Mouse (Mus musculus) neural tube, embryonic 11.5 days (tissue): ENCODE data around the gene Adprm. TPM values are rescaled to one million over a fixed set of nuclear protein-coding genes. Genes with fewer than 3 reads are reported as not detected.

Experiments used
- ATAC-seq: fragments of 200-750 bp; cut with Nextera tagmentation; 2 replicates; pipeline ENCODE4 v1.8.0; 2017; ENCODE audit warnings: moderate number of reproducible peaks, mild to moderate bottlenecking, moderate TSS enrichment, moderate library complexity; ENCODE audit not compliant: insufficient read depth, low FRiP score, low TSS enrichment
- DNase-seq: peaks from one replicate; pipeline ENCODE4 v3.0.0-alpha.2; 2015; ENCODE audit warnings: low spot score
- H3K27ac ChIP-seq: fragments of 300-500 bp; sonication (generic); 2 replicates; pipeline ENCODE4 v1.5.1; 2014; ENCODE audit warnings: low read depth, mild to moderate bottlenecking, low read length
- H3K27me3 ChIP-seq: fragments of 300-500 bp; sonication (generic); 2 replicates; pipeline ENCODE4 v1.6.1; 2014; ENCODE audit warnings: mild to moderate bottlenecking, low read length, mixed read lengths; ENCODE audit not compliant: control insufficient read depth, insufficient read depth
- H3K36me3 ChIP-seq: fragments of 300-500 bp; sonication (generic); 2 replicates; pipeline ENCODE4 v1.6.1; 2014; ENCODE audit warnings: mild to moderate bottlenecking, low read length, moderate library complexity, mixed read lengths; ENCODE audit not compliant: control insufficient read depth, insufficient read depth
- H3K4me1 ChIP-seq: fragments of 300-500 bp; sonication (generic); 2 replicates; pipeline ENCODE4 v1.6.1; 2014; ENCODE audit warnings: low read length, mixed read lengths; ENCODE audit not compliant: control insufficient read depth, insufficient read depth
- H3K4me2 ChIP-seq: fragments of 300-500 bp; sonication (generic); 2 replicates; pipeline ENCODE4 v1.6.1; 2014; ENCODE audit warnings: low read depth, mild to moderate bottlenecking, moderate library complexity
- H3K4me3 ChIP-seq: fragments of 300-500 bp; sonication (generic); 2 replicates; pipeline ENCODE4 v1.5.1; 2014; ENCODE audit warnings: low read depth, low read length
- H3K9ac ChIP-seq: fragments of 300-500 bp; sonication (generic); 2 replicates; pipeline ENCODE4 v1.6.1; 2014; ENCODE audit warnings: mild to moderate bottlenecking, low read length
- H3K9me3 ChIP-seq: fragments of 300-500 bp; sonication (generic); 2 replicates; pipeline ENCODE4 v1.6.1; 2016; ENCODE audit warnings: low read length; ENCODE audit not compliant: control insufficient read depth
- WGBS: fragments of 180-500 bp; shearing (Covaris S2); extraction: QIAGEN DNeasy Blood & Tissue Kit; methylation state at CpG from one replicate; pipeline ENCODE4 v1.1.7; 2014; 5-methylcytosine and 5-hydroxymethylcytosine counted together
- polyA plus RNA-seq: library from polyadenylated mRNA; unstranded; fragments of >200 nt; fragmentation: Nextera tagmentation; extraction: Ambion mirVana; gene quantifications from 2 replicates; pipeline ENCODE4 v1.2.1, GENCODE M21; 2014

The Adprm gene
- polyA plus RNA-seq, 1 experiment from 2014 or later = 40.6 TPM

- H3K4me3 ChIP-seq = no peak overlapping the region
- H3K27ac ChIP-seq = no peak overlapping the region
- no peak overlapping the region for H3K9ac ChIP-seq
- DNase-seq (no peak), ATAC-seq (no peak)
- WGBS = 90% methylated on average over 3 of the region's 3 CpGs
- no peaks in the 10 kb centered on the region for H3K4me1 ChIP-seq
- H3K9me3 ChIP-seq = no peaks in the 10 kb centered on the region
- H3K36me3 ChIP-seq = peaks cover 7% of the 10 kb centered on the region; the same call in 1 of the 2 replicates
- no peak overlapping the region for H3K4me2 ChIP-seq
- no peaks in the 10 kb centered on the region for H3K27me3 ChIP-seq
Observed at GRCm38 (mm10) chr11:67062726-67063125, 10.3 kb upstream of the Adprm start.

- no peaks in the 10 kb centered on the region for H3K4me1 ChIP-seq
Observed at GRCm38 (mm10) chr11:67061311-67061710, 8.9 kb upstream of the Adprm start.

GRCm38 (mm10) chr11:67054754-67055365 is 2.5 kb upstream of the Adprm start:
- no peak overlapping the region for H3K27ac ChIP-seq
- H3K27me3 ChIP-seq = no peaks in the 10 kb centered on the region
- peaks cover 10% of the 10 kb centered on the region; the same call in 1 of the 2 replicates for H3K4me1 ChIP-seq
- 92% methylated on average over 8 of the region's 8 CpGs for WGBS
- ATAC-seq = no peak
- no peaks in the 10 kb centered on the region for H3K9me3 ChIP-seq
- H3K4me3 ChIP-seq = no peak overlapping the region
- H3K36me3 ChIP-seq = peaks cover 2% of the 10 kb centered on the region
- DNase-seq = no peak
- H3K9ac ChIP-seq = no peak overlapping the region
- no peak overlapping the region for H3K4me2 ChIP-seq

More at GRCm38 (mm10) chr11:67061311-67061710, 8.9 kb upstream of the Adprm start:
- H3K9me3 ChIP-seq = no peaks in the 10 kb centered on the region
- H3K9ac ChIP-seq = no peak overlapping the region
- no peak overlapping the region for H3K27ac ChIP-seq
- H3K4me2 ChIP-seq = no peak overlapping the region
- no peak overlapping the region for H3K4me3 ChIP-seq
- DNase-seq (no peak), ATAC-seq (no peak)
- H3K36me3 ChIP-seq = peaks cover 5% of the 10 kb centered on the region
- H3K27me3 ChIP-seq = no peaks in the 10 kb centered on the region
- WGBS = 95% methylated on average over 2 of the region's 2 CpGs

- Histone ChIP-seq H3K4me1 (peaks cover 10% of the 10 kb centered on the region; the same call in 1 of the 2 replicates), H3K27ac (peak overlapping the region; percentile 39; the same call in 1 of the 2 replicates), H3K4me3 (peak overlapping the region; percentile 87), H3K27me3 (no peaks in the 10 kb centered on the region), H3K9ac (peak overlapping the region; percentile 75), H3K9me3 (no peaks in the 10 kb centered on the region), H3K4me2 (peak overlapping the region; percentile 68), H3K36me3 (peaks cover 4% of the 10 kb centered on the region; the same call in 1 of the 2 replicates)
- no peak for DNase-seq
- peak; percentile 33; the same call in 1 of the 2 replicates for ATAC-seq
- 11% methylated on average over 16 of the region's 16 CpGs for WGBS
Observed at GRCm38 (mm10) chr11:67051676-67052320, 596 bp downstream of the Adprm start.

- 95% methylated on average over 3 of the region's 3 CpGs for WGBS
- H3K4me1 ChIP-seq = peaks cover 10% of the 10 kb centered on the region; the same call in 1 of the 2 replicates
- no peaks in the 10 kb centered on the region for H3K27me3 ChIP-seq
- DNase-seq (no peak), ATAC-seq (no peak)
- no peak overlapping the region for H3K9ac ChIP-seq
- H3K4me3 ChIP-seq = no peak overlapping the region
- H3K9me3 ChIP-seq = no peaks in the 10 kb centered on the region
- no peak overlapping the region for H3K4me2 ChIP-seq
- no peak overlapping the region for H3K27ac ChIP-seq
- 0 out of 2 replicates have a peak, but pooled peaks cover 2% of the 10 kb centered on the region for H3K36me3 ChIP-seq
Observed at GRCm38 (mm10) chr11:67049256-67049655, 3.1 kb downstream of the Adprm start.

- Histone ChIP-seq H3K27me3 (no peaks in the 10 kb centered on the region), H3K4me2 (no peak overlapping the region), H3K4me1 (peaks cover 8% of the 10 kb centered on the region; the same call in 1 of the 2 replicates), H3K9ac (no peak overlapping the region), H3K4me3 (no peak overlapping the region), H3K36me3 (0 out of 2 replicates have a peak, but pooled peaks cover 2% of the 10 kb centered on the region), H3K27ac (no peak overlapping the region), H3K9me3 (no peaks in the 10 kb centered on the region)
- WGBS = 90% methylated on average over 8 of the region's 8 CpGs
- ATAC-seq (no peak), DNase-seq (no peak)
Observed at GRCm38 (mm10) chr11:67048496-67048895, 3.9 kb downstream of the Adprm start.

- no peak for ATAC-seq
- no peaks in the 10 kb centered on the region for H3K27me3 ChIP-seq
- no peaks in the 10 kb centered on the region for H3K9me3 ChIP-seq
- no peak overlapping the region for H3K4me3 ChIP-seq
- H3K4me1 ChIP-seq = 0 out of 2 replicates have a peak, but pooled peaks cover 4% of the 10 kb centered on the region
- no peak overlapping the region for H3K9ac ChIP-seq
- no peak overlapping the region for H3K27ac ChIP-seq
- H3K36me3 ChIP-seq = 0 out of 2 replicates have a peak, but pooled peaks cover 2% of the 10 kb centered on the region
- no peak overlapping the region for H3K4me2 ChIP-seq
- 90% methylated on average over 5 of the region's 5 CpGs for WGBS
- DNase-seq = no peak
Observed at GRCm38 (mm10) chr11:67047199-67047598, 5.2 kb downstream of the Adprm start.

GRCm38 (mm10) chr11:67044959-67045358 is 7.4 kb downstream of the Adprm start:
- no peak for DNase-seq
- no peak for ATAC-seq
- no peak overlapping the region for H3K4me3 ChIP-seq
- H3K4me2 ChIP-seq = no peak overlapping the region
- H3K27me3 ChIP-seq = no peaks in the 10 kb centered on the region
- WGBS = 86% methylated on average over 6 of the region's 6 CpGs
- no peak overlapping the region for H3K9ac ChIP-seq
- peaks cover 11% of the 10 kb centered on the region for H3K36me3 ChIP-seq
- no peaks in the 10 kb centered on the region for H3K4me1 ChIP-seq
- no peaks in the 10 kb centered on the region for H3K9me3 ChIP-seq
- H3K27ac ChIP-seq = no peak overlapping the region

- no peaks in the 10 kb centered on the region for H3K9me3 ChIP-seq
- H3K36me3 ChIP-seq = peaks cover 9% of the 10 kb centered on the region
- no peak overlapping the region for H3K4me2 ChIP-seq
- DNase-seq = peak; percentile 10
- H3K27me3 ChIP-seq = no peaks in the 10 kb centered on the region
- no peaks in the 10 kb centered on the region for H3K4me1 ChIP-seq
- no peak overlapping the region for H3K27ac ChIP-seq
- ATAC-seq = no peak
- no peak overlapping the region for H3K9ac ChIP-seq
- no peak overlapping the region for H3K4me3 ChIP-seq
- 31% methylated on average over 8 of the region's 8 CpGs for WGBS
Observed at GRCm38 (mm10) chr11:67043007-67043406, 9.4 kb downstream of the Adprm start.
